ENCODE assay signal across 23 mouse cellular contexts in genomic region chr1:120161502-120161901, GRCm38 (mm10). TPM values are rescaled to one million over a fixed set of nuclear protein-coding genes. Genes with fewer than 3 reads are reported as not detected.
"Had no signal": no experiment of that assay in that cellular context is flagged by ENCODE, and none has a peak within 500 bp of the region (broad histone marks: within the 10 kb centered on the region; RNA-seq: fewer than 3 reads in every experiment).

No protein-coding gene starts in this region.

- H3K4me3 ChIP-seq: lung, embryonic 15.5 days; megakaryocyte, embryonic 14.5 days; midbrain, embryonic 13.5 days; midbrain, embryonic 15.5 days; myocyte; neural tube, embryonic 13.5 days; neural tube, embryonic 15.5 days had no signal

- H3K4me1 ChIP-seq: megakaryocyte, embryonic 14.5 days; midbrain, embryonic 13.5 days; midbrain, embryonic 15.5 days; neural tube, embryonic 13.5 days; neural tube, embryonic 15.5 days had no signal

- DNase-seq: liver, postnatal 0 days; lung, adult 2 months; lung, postnatal 14 days; lung, postnatal 36 days; retina, postnatal 1 day; right cerebral cortex, adult 18-20 months; right cerebral cortex, postnatal 25 days; right cerebral cortex, postnatal 4 days; spleen, adult 18-20 months; thymus, adult 2 months; thymus, postnatal 25 days; thymus, postnatal 4 days had no signal

- H3K9me3 ChIP-seq: lung, embryonic 15.5 days; megakaryocyte, embryonic 14.5 days; midbrain, embryonic 13.5 days; midbrain, embryonic 15.5 days; neural tube, embryonic 13.5 days; neural tube, embryonic 15.5 days had no signal

- H3K27me3 ChIP-seq: lung, embryonic 15.5 days; megakaryocyte, embryonic 14.5 days; midbrain, embryonic 13.5 days; midbrain, embryonic 15.5 days; neural tube, embryonic 13.5 days; neural tube, embryonic 15.5 days had no signal

- H3K27ac ChIP-seq: lung, embryonic 15.5 days; macrophage; midbrain, embryonic 13.5 days; midbrain, embryonic 15.5 days; neural tube, embryonic 13.5 days; neural tube, embryonic 15.5 days had no signal

- H3K4me2 ChIP-seq: lung, embryonic 15.5 days; midbrain, embryonic 11.5 days; midbrain, embryonic 13.5 days; midbrain, embryonic 15.5 days; neural tube, embryonic 13.5 days; neural tube, embryonic 15.5 days had no signal

- ATAC-seq: lung, postnatal 0 days; midbrain, embryonic 13.5 days; midbrain, embryonic 15.5 days had no signal

- H3K9ac ChIP-seq: liver, postnatal 0 days; lung, embryonic 15.5 days; midbrain, embryonic 13.5 days; midbrain, embryonic 15.5 days; neural tube, embryonic 13.5 days; neural tube, embryonic 15.5 days had no signal

- H3K36me3 ChIP-seq: lung, embryonic 15.5 days; midbrain, embryonic 13.5 days; midbrain, embryonic 15.5 days; neural tube, embryonic 13.5 days; neural tube, embryonic 15.5 days had no signal

RNA-seq across cellular contexts. Expression of gene 3110009E18Rik, which starts 40.5 kb away (rescaled TPM):
- polyA plus RNA-seq: small intestine, adult 2 months had no signal
